29 mouse cellular contexts compared by ENCODE assay signal in the genomic region with DNA sequence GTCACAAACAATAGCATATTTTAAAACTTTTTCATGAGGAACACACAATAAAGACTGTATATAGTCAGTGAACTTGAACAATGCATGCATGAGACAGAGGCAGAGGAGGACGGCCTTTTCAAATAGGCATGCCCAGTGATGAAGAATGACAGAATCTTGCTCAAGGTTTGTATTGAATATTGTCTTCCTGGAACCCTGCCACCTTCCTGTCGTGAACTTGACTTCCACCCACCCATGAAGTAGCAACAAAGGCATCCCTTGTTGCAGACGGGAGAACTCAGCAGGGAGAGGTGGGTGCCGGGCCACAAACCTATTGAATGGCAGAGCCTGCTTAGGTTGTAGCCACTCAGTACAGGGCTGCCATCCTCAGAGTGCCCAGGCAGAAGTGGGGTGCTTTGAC. TPM values are rescaled to one million over a fixed set of nuclear protein-coding genes. Genes with fewer than 3 reads are reported as not detected.
A peak's percentile ranks its signal among the peaks of the same experiment; 100 is the strongest.
DNase-seq lines count a peak whose midpoint lies in the region; ATAC-seq and TF ChIP-seq lines count a peak whose summit lies in the region.
"Had no signal": no experiment of that assay in that cellular context is flagged by ENCODE, and none has a peak within 500 bp of the region (broad histone marks: within the 10 kb centered on the region; RNA-seq: fewer than 3 reads in every experiment).

No protein-coding gene starts in this region.

- H3K36me3 ChIP-seq in forebrain, postnatal 0 days (ENCODE audit: insufficient read depth): peaks cover 2% of the 10 kb centered on the region; the same call in 1 of the 2 replicates
- no peaks in the 10 kb centered on the region for H3K36me3 ChIP-seq in forebrain, embryonic 15.5 days
- no peaks in the 10 kb centered on the region for H3K36me3 ChIP-seq in kidney, embryonic 14.5 days (ENCODE audit: control insufficient read depth, insufficient read depth, low read length)
- no peaks in the 10 kb centered on the region for H3K36me3 ChIP-seq in midbrain, embryonic 15.5 days (replicated peaks)
- no peaks in the 10 kb centered on the region for H3K36me3 ChIP-seq in midbrain, embryonic 16.5 days (ENCODE audit: control insufficient read depth, insufficient read depth, low read length)
- H3K36me3 ChIP-seq: embryonic facial prominence, embryonic 13.5 days; heart, embryonic 12.5 days; limb, embryonic 13.5 days; lung, embryonic 15.5 days; stomach, embryonic 15.5 days had no signal

- no peaks in the 10 kb centered on the region for H3K4me1 ChIP-seq in forebrain, postnatal 0 days (ENCODE audit: insufficient read depth)
- peaks cover 8% of the 10 kb centered on the region; the same call in 1 of the 2 replicates for H3K4me1 ChIP-seq in forebrain, embryonic 15.5 days
- peaks cover 6% of the 10 kb centered on the region for H3K4me1 ChIP-seq in kidney, embryonic 14.5 days (ENCODE audit: control insufficient read depth, insufficient read depth, low read length)
- H3K4me1 ChIP-seq in midbrain, embryonic 15.5 days: peaks cover 17% of the 10 kb centered on the region
- peaks cover 12% of the 10 kb centered on the region for H3K4me1 ChIP-seq in midbrain, embryonic 16.5 days (ENCODE audit: control insufficient read depth, insufficient read depth, low read length)
- H3K4me1 ChIP-seq: stomach, embryonic 15.5 days had no signal

- no peak overlapping the region for H3K4me2 ChIP-seq in forebrain, postnatal 0 days (ENCODE audit: low read depth)
- H3K4me2 ChIP-seq in forebrain, embryonic 15.5 days (replicated peaks): no peak overlapping the region
- H3K4me2 ChIP-seq in kidney, embryonic 14.5 days (replicated peaks; ENCODE audit: low read depth, low read length): no peak overlapping the region
- no peak overlapping the region for H3K4me2 ChIP-seq in midbrain, embryonic 15.5 days
- no peak overlapping the region for H3K4me2 ChIP-seq in midbrain, embryonic 16.5 days (ENCODE audit: low read length)
- H3K4me2 ChIP-seq: embryonic facial prominence, embryonic 13.5 days; heart, embryonic 12.5 days; limb, embryonic 13.5 days; liver, embryonic 11.5 days; lung, embryonic 15.5 days; stomach, embryonic 15.5 days had no signal

- no peaks in the 10 kb centered on the region for H3K9me3 ChIP-seq in forebrain, postnatal 0 days (ENCODE audit: low read length)
- no peaks in the 10 kb centered on the region for H3K9me3 ChIP-seq in forebrain, embryonic 15.5 days
- H3K9me3 ChIP-seq in kidney, embryonic 14.5 days (ENCODE audit: control insufficient read depth, low read length): no peaks in the 10 kb centered on the region
- H3K9me3 ChIP-seq in midbrain, embryonic 15.5 days: no peaks in the 10 kb centered on the region
- H3K9me3 ChIP-seq in midbrain, embryonic 16.5 days (replicated peaks; ENCODE audit: control insufficient read depth, low read length, poor library complexity, severe bottlenecking): no peaks in the 10 kb centered on the region
- H3K9me3 ChIP-seq: embryonic facial prominence, embryonic 13.5 days; heart, embryonic 12.5 days; limb, embryonic 13.5 days; lung, embryonic 15.5 days; midbrain, embryonic 10.5 days; stomach, embryonic 15.5 days had no signal

- H3K27ac ChIP-seq in forebrain, postnatal 0 days (ENCODE audit: low read depth, low read length): no peak overlapping the region
- H3K27ac ChIP-seq in forebrain, embryonic 15.5 days (replicated peaks): no peak overlapping the region
- H3K27ac ChIP-seq in kidney, embryonic 14.5 days (ENCODE audit: low read depth, low read length): no peak overlapping the region
- H3K27ac ChIP-seq in midbrain, embryonic 15.5 days: no peak overlapping the region
- no peak overlapping the region for H3K27ac ChIP-seq in midbrain, embryonic 16.5 days (ENCODE audit: low read length)
- H3K27ac ChIP-seq: embryonic facial prominence, embryonic 13.5 days; heart, adult 2 months; limb, embryonic 13.5 days; lung, embryonic 15.5 days; midbrain, embryonic 10.5 days; stomach, embryonic 15.5 days had no signal

- no peak overlapping the region for H3K9ac ChIP-seq in forebrain, postnatal 0 days
- no peak overlapping the region for H3K9ac ChIP-seq in forebrain, embryonic 15.5 days (replicated peaks)
- no peak overlapping the region for H3K9ac ChIP-seq in kidney, embryonic 14.5 days (ENCODE audit: low read depth, low read length)
- no peak overlapping the region for H3K9ac ChIP-seq in midbrain, embryonic 15.5 days
- no peak overlapping the region for H3K9ac ChIP-seq in midbrain, embryonic 16.5 days (ENCODE audit: low read depth, low read length)
- H3K9ac ChIP-seq: embryonic facial prominence, embryonic 13.5 days; heart, embryonic 12.5 days; limb, embryonic 13.5 days; lung, embryonic 15.5 days; stomach, embryonic 15.5 days had no signal

- DNase-seq in forebrain, postnatal 0 days: no peak
- no peak for DNase-seq in kidney, adult 18-20 months
- peak; percentile 9 for DNase-seq in gonadal fat pad, adult 2 months (ENCODE audit: low read depth)
- DNase-seq in embryo, embryonic 9.5 days (ENCODE audit: extremely low spot score): no peak
- DNase-seq: adrenal gland, adult 8-10 months; B cell, adult 2 months; cerebellum, adult 8-10 months; cerebellum, postnatal 25 days; gastrocnemius, postnatal 25 days; heart, adult 2 months; kidney, adult 11 months; kidney, postnatal 25 days; right cerebral cortex, postnatal 25 days had no signal

- no peak overlapping the region for H3K4me3 ChIP-seq in forebrain, postnatal 0 days (ENCODE audit: low read depth, low read length)
- no peak overlapping the region for H3K4me3 ChIP-seq in forebrain, embryonic 15.5 days
- no peak overlapping the region for H3K4me3 ChIP-seq in kidney, embryonic 14.5 days (ENCODE audit: low read length)
- no peak overlapping the region for H3K4me3 ChIP-seq in midbrain, embryonic 15.5 days
- H3K4me3 ChIP-seq in midbrain, embryonic 16.5 days (ENCODE audit: low read depth, low read length): no peak overlapping the region
- H3K4me3 ChIP-seq: embryonic facial prominence, embryonic 13.5 days; erythroblast, embryonic 14.5 days; heart, adult 2 months; heart, embryonic 12.5 days; limb, embryonic 13.5 days; lung, embryonic 15.5 days; midbrain, embryonic 10.5 days; stomach, embryonic 15.5 days had no signal

- 17% methylated on average over 4 of the region's 4 CpGs for WGBS in forebrain, postnatal 0 days
- 19% methylated on average over 4 of the region's 4 CpGs for WGBS in forebrain, embryonic 15.5 days
- WGBS in kidney, embryonic 14.5 days: 65% methylated on average over 4 of the region's 4 CpGs
- 48% methylated on average over 4 of the region's 4 CpGs for WGBS in midbrain, embryonic 15.5 days
- 50% methylated on average over 4 of the region's 4 CpGs for WGBS in midbrain, embryonic 16.5 days

- TF ChIP-seq CTCF in forebrain, postnatal 0 days (IDR thresholded peaks at IDR 0.05; ENCODE audit: low read depth): no peak

- no peaks in the 10 kb centered on the region for H3K27me3 ChIP-seq in forebrain, postnatal 0 days (ENCODE audit: insufficient read depth, low read length)
- H3K27me3 ChIP-seq in forebrain, embryonic 15.5 days: no peaks in the 10 kb centered on the region
- no peaks in the 10 kb centered on the region for H3K27me3 ChIP-seq in kidney, embryonic 14.5 days (ENCODE audit: control insufficient read depth, insufficient read depth, low read length)
- H3K27me3 ChIP-seq in midbrain, embryonic 15.5 days (replicated peaks): no peaks in the 10 kb centered on the region
- no peaks in the 10 kb centered on the region for H3K27me3 ChIP-seq in midbrain, embryonic 16.5 days (ENCODE audit: control insufficient read depth, insufficient read depth, low read depth, low read length)
- H3K27me3 ChIP-seq: embryonic facial prominence, embryonic 13.5 days; limb, embryonic 13.5 days; lung, embryonic 15.5 days; stomach, embryonic 15.5 days had no signal

- peak; percentile 47 for ATAC-seq in forebrain, postnatal 0 days
- ATAC-seq in forebrain, embryonic 15.5 days (replicated peaks): no peak; the same call in 1 of the 2 replicates
- ATAC-seq in kidney, embryonic 14.5 days (ENCODE audit: low FRiP score, low TSS enrichment): 0 out of 2 replicates have a peak, but pooled peaks have one; percentile 20
- ATAC-seq in midbrain, embryonic 15.5 days (replicated peaks): 0 out of 2 replicates have a peak, but pooled peaks have one; percentile 26
- ATAC-seq in midbrain, embryonic 16.5 days: no peak
- ATAC-seq: inflammation-experienced regulatory T-cells, adult 6 months had no signal

RNA-seq across cellular contexts. Expression of gene Arnt2, which starts 43.7 kb away (rescaled TPM):
- 113 and 138 TPM in 2 replicates for total RNA-seq in forebrain, postnatal 0 days (2014; rRNA removed)
- 50.3 and 61.9 TPM in 2 replicates for polyA plus RNA-seq in forebrain, postnatal 0 days (2015; fragmentation: Nextera tagmentation; extraction: Ambion mirVana)
- 59.1 and 61.2 TPM in 2 replicates for polyA plus RNA-seq in forebrain, embryonic 15.5 days (2015; fragmentation: Nextera tagmentation; extraction: Ambion mirVana)
- 8.6 and 10.5 TPM in 2 replicates for polyA plus RNA-seq in kidney, embryonic 14.5 days (2014; fragmentation: Nextera tagmentation; extraction: Ambion mirVana)
- 88.4 and 96.8 TPM in 2 replicates for polyA plus RNA-seq in midbrain, embryonic 15.5 days (2015; fragmentation: Nextera tagmentation; extraction: Ambion mirVana)
- polyA plus RNA-seq in midbrain, embryonic 16.5 days (2015; fragmentation: Nextera tagmentation; extraction: Ambion mirVana): 88.2 and 90.2 TPM in 2 replicates
- 29.1 and 35.1 TPM in 2 replicates for polyA plus RNA-seq in gonadal fat pad, adult 2 months (2012; rRNA removed)
- total RNA-seq: hematopoietic stem cell, adult 5-6 weeks; megakaryocyte progenitor cell, adult 5-6 weeks; monocyte, adult 5-6 weeks had no signal
- polyA plus RNA-seq: erythroblast, embryonic 14.5 days had no signal

Comparison
In these comparisons a context has a peak if more than half of its experiments do, and no peak if none do; other contexts are left out.
1. ATAC-seq: peak in forebrain, postnatal 0 days (single experiment), kidney, embryonic 14.5 days (single experiment) and midbrain, embryonic 15.5 days (single experiment); none in forebrain, embryonic 15.5 days (single experiment) and midbrain, embryonic 16.5 days (single experiment).